In the genomic region with DNA sequence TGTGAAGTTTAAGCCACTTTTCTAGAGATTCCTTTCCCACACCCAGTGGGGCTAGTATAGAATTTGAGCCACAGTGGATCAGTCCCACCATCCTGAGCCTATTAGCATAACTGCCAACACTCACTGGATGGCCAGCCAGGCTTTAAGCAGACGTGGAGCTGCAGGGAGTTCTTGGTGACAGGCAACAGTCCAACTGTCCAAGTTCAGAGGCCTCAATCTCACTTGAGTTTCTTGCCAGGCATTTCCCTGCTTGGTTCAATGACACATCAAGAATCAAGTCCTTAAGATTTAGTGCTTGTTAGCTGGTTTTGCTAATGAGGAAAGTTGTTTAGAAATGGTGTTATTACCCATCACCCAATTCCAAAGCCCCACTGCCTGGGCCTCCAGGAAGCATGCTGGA, we compare ENCODE assay signal across 24 mouse cellular contexts.
"Had no signal": no experiment of that assay in that cellular context is flagged by ENCODE, and none has a peak within 500 bp of the region (broad histone marks: within the 10 kb centered on the region; RNA-seq: fewer than 3 reads in every experiment).

No protein-coding gene starts in this region.

- DNase-seq: kidney, adult 11 months; kidney, adult 8-10 months; kidney, postnatal 10 days; kidney, postnatal 36 days; layer of hippocampus, postnatal 36 days; liver; liver, postnatal 0 days; lung, postnatal 36 days; midbrain, embryonic 14.5 days; right cerebral cortex, adult 18-20 months; right cerebral cortex, postnatal 14 days; right cerebral cortex, postnatal 4 days; thymus, adult 2 months; thymus, postnatal 25 days had no signal

- H3K4me2 ChIP-seq: intestine, embryonic 15.5 days; kidney, embryonic 15.5 days; limb, embryonic 13.5 days; midbrain, embryonic 11.5 days; neural tube, embryonic 12.5 days; neural tube, embryonic 15.5 days; stomach, embryonic 15.5 days had no signal

- H3K4me1 ChIP-seq: intestine, embryonic 15.5 days; kidney, embryonic 15.5 days; limb, embryonic 13.5 days; neural tube, embryonic 12.5 days; neural tube, embryonic 15.5 days; stomach, embryonic 15.5 days had no signal

- H3K27ac ChIP-seq: intestine, embryonic 15.5 days; kidney, embryonic 15.5 days; limb, embryonic 10.5 days; limb, embryonic 13.5 days; liver, embryonic 14.5 days; neural tube, embryonic 12.5 days; neural tube, embryonic 15.5 days; stomach, embryonic 15.5 days had no signal

- H3K4me3 ChIP-seq: intestine, embryonic 15.5 days; kidney, embryonic 15.5 days; limb, embryonic 10.5 days; limb, embryonic 13.5 days; megakaryocyte, embryonic 14.5 days; neural tube, embryonic 12.5 days; neural tube, embryonic 15.5 days; stomach, embryonic 15.5 days had no signal

- H3K9ac ChIP-seq: intestine, embryonic 15.5 days; kidney, embryonic 15.5 days; limb, embryonic 13.5 days; liver, embryonic 14.5 days; liver, postnatal 0 days; neural tube, embryonic 12.5 days; neural tube, embryonic 15.5 days; stomach, embryonic 15.5 days had no signal

- ATAC-seq: intestine, embryonic 15.5 days; liver, postnatal 0 days had no signal

- H3K27me3 ChIP-seq: intestine, embryonic 15.5 days; kidney, embryonic 15.5 days; limb, embryonic 13.5 days; neural tube, embryonic 12.5 days; neural tube, embryonic 15.5 days; stomach, embryonic 15.5 days had no signal

- H3K36me3 ChIP-seq: intestine, embryonic 15.5 days; stomach, embryonic 15.5 days had no signal

- H3K9me3 ChIP-seq: intestine, embryonic 15.5 days; kidney, embryonic 15.5 days; limb, embryonic 10.5 days; limb, embryonic 13.5 days; megakaryocyte, embryonic 14.5 days; neural tube, embryonic 12.5 days; neural tube, embryonic 15.5 days; stomach, embryonic 15.5 days had no signal
